27 mouse cellular contexts compared by ENCODE assay signal in genomic region chr11:53423036-53423435, GRCm38 (mm10). TPM values are rescaled to one million over a fixed set of nuclear protein-coding genes. Genes with fewer than 3 reads are reported as not detected.
A peak's percentile ranks its signal among the peaks of the same experiment; 100 is the strongest.
DNase-seq lines count a peak whose midpoint lies in the region; ATAC-seq and TF ChIP-seq lines count a peak whose summit lies in the region.
"Had no signal": no experiment of that assay in that cellular context is flagged by ENCODE, and none has a peak within 500 bp of the region (broad histone marks: within the 10 kb centered on the region; RNA-seq: fewer than 3 reads in every experiment).

TSS of gene Leap2 (minus strand) at chr11:53423170.

- no peaks in the 10 kb centered on the region for H3K9me3 ChIP-seq in kidney, embryonic 14.5 days (ENCODE audit: control insufficient read depth, low read length)
- no peaks in the 10 kb centered on the region for H3K9me3 ChIP-seq in intestine, embryonic 15.5 days
- no peaks in the 10 kb centered on the region for H3K9me3 ChIP-seq in liver, postnatal 0 days (ENCODE audit: low read length)
- H3K9me3 ChIP-seq: embryonic facial prominence, embryonic 12.5 days; forebrain, embryonic 15.5 days; limb, embryonic 15.5 days; midbrain, embryonic 12.5 days had no signal

- TF ChIP-seq EP300 in liver, postnatal 0 days (IDR thresholded peaks at IDR 0.05; ENCODE audit: low read depth): peak; percentile 63

- ATAC-seq in kidney, embryonic 14.5 days (ENCODE audit: low FRiP score, low TSS enrichment): no peak
- ATAC-seq in intestine, embryonic 15.5 days: peak; percentile 83
- ATAC-seq in liver, postnatal 0 days: peak; percentile 87
- ATAC-seq: forebrain, embryonic 15.5 days had no signal

- 86% methylated on average over 4 of the region's 4 CpGs for WGBS in kidney, embryonic 14.5 days
- WGBS in intestine, embryonic 15.5 days: 62% methylated on average over 4 of the region's 4 CpGs
- WGBS in liver, postnatal 0 days (ENCODE audit: insufficient replicate concordance): 49% methylated on average over 4 of the region's 4 CpGs

- no peak within 1 kb of the TSS for H3K9ac ChIP-seq in kidney, embryonic 14.5 days (ENCODE audit: low read depth, low read length)
- no peak within 1 kb of the TSS for H3K9ac ChIP-seq in intestine, embryonic 15.5 days
- H3K9ac ChIP-seq in liver, postnatal 0 days (replicated peaks): peak within 1 kb of the TSS; percentile 55
- H3K9ac ChIP-seq: embryonic facial prominence, embryonic 12.5 days; forebrain, embryonic 15.5 days; limb, embryonic 15.5 days; midbrain, embryonic 12.5 days had no signal

- H3K36me3 ChIP-seq in kidney, embryonic 14.5 days (ENCODE audit: control insufficient read depth, insufficient read depth, low read length): peaks cover 21% of the 10 kb centered on the region
- peaks cover 10% of the 10 kb centered on the region for H3K36me3 ChIP-seq in intestine, embryonic 15.5 days
- peaks cover 16% of the 10 kb centered on the region for H3K36me3 ChIP-seq in liver, postnatal 0 days (replicated peaks; ENCODE audit: insufficient read depth, low read length)

- intact Hi-C loops in heart, postnatal 36 days (cut with DNase I): no loop called here

- H3K4me3 ChIP-seq in kidney, embryonic 14.5 days (ENCODE audit: low read length): no peak within 1 kb of the TSS
- no peak within 1 kb of the TSS for H3K4me3 ChIP-seq in intestine, embryonic 15.5 days (replicated peaks)
- H3K4me3 ChIP-seq in liver, postnatal 0 days (ENCODE audit: low read depth, low read length): peak within 1 kb of the TSS; percentile 41
- H3K4me3 ChIP-seq: embryonic facial prominence, embryonic 12.5 days; forebrain, embryonic 15.5 days; layer of hippocampus, adult 2 months; limb, embryonic 15.5 days; midbrain, embryonic 12.5 days had no signal

- peak; percentile 40 for DNase-seq in kidney, adult 11 months
- DNase-seq in kidney, postnatal 36 days: peak; percentile 20 to 57
- peak; percentile 42 for DNase-seq in liver, postnatal 0 days
- DNase-seq in adrenal gland, adult (ENCODE audit: inconsistent age in 2 of 2, low spot score in 1 of 2): no peak
- no peak for DNase-seq in heart, postnatal 36 days
- DNase-seq: cerebellum, adult 9-11 months; gastrocnemius, postnatal 25 days; layer of hippocampus, postnatal 36 days; lung, postnatal 10 days; retina, postnatal 1 day; right cerebral cortex, postnatal 4 days; thymus, postnatal 36 days had no signal

- no peak within 1 kb of the TSS for H3K27ac ChIP-seq in kidney, embryonic 14.5 days (ENCODE audit: low read depth, low read length)
- H3K27ac ChIP-seq in intestine, embryonic 15.5 days: peak within 1 kb of the TSS; percentile 54
- peak within 1 kb of the TSS; percentile 87 for H3K27ac ChIP-seq in liver, postnatal 0 days (ENCODE audit: low read depth)
- H3K27ac ChIP-seq: embryonic facial prominence, embryonic 12.5 days; forebrain, embryonic 15.5 days; layer of hippocampus, adult 2 months; limb, embryonic 15.5 days; midbrain, embryonic 12.5 days had no signal

- no peaks in the 10 kb centered on the region for H3K27me3 ChIP-seq in kidney, embryonic 14.5 days (ENCODE audit: control insufficient read depth, insufficient read depth, low read length)
- no peaks in the 10 kb centered on the region for H3K27me3 ChIP-seq in intestine, embryonic 15.5 days (replicated peaks)
- no peaks in the 10 kb centered on the region for H3K27me3 ChIP-seq in liver, postnatal 0 days (ENCODE audit: insufficient read depth, low read length)
- H3K27me3 ChIP-seq: CH12.LX; embryonic facial prominence, embryonic 12.5 days; forebrain, embryonic 15.5 days; limb, embryonic 15.5 days; midbrain, embryonic 12.5 days had no signal

- H3K4me1 ChIP-seq in kidney, embryonic 14.5 days (ENCODE audit: control insufficient read depth, insufficient read depth, low read length): no peaks in the 10 kb centered on the region
- no peaks in the 10 kb centered on the region; the same call in 1 of the 2 replicates for H3K4me1 ChIP-seq in intestine, embryonic 15.5 days (replicated peaks)
- H3K4me1 ChIP-seq in liver, postnatal 0 days (ENCODE audit: insufficient read depth): 0 out of 2 replicates have a peak, but pooled peaks cover 7% of the 10 kb centered on the region
- H3K4me1 ChIP-seq: embryonic facial prominence, embryonic 12.5 days; forebrain, embryonic 15.5 days; limb, embryonic 15.5 days; midbrain, embryonic 12.5 days had no signal

- H3K4me2 ChIP-seq in kidney, embryonic 14.5 days (replicated peaks; ENCODE audit: low read depth, low read length): no peak within 1 kb of the TSS
- no peak within 1 kb of the TSS for H3K4me2 ChIP-seq in intestine, embryonic 15.5 days (replicated peaks)
- peak within 1 kb of the TSS; percentile 59 for H3K4me2 ChIP-seq in liver, postnatal 0 days (ENCODE audit: low read depth, low read length)
- H3K4me2 ChIP-seq: embryonic facial prominence, embryonic 12.5 days; forebrain, embryonic 15.5 days; limb, embryonic 15.5 days; midbrain, embryonic 12.5 days had no signal

- TF ChIP-seq CTCF in liver, postnatal 0 days (IDR thresholded peaks at IDR 0.05; ENCODE audit: low read depth): peak; percentile 44

RNA-seq across cellular contexts. Expression of gene Leap2, which starts in this region (rescaled TPM):
- polyA plus RNA-seq in kidney, embryonic 14.5 days (2014; fragmentation: Nextera tagmentation; extraction: Ambion mirVana): not detected in 2 replicates
- polyA plus RNA-seq in intestine, embryonic 15.5 days (2015; fragmentation: Nextera tagmentation; extraction: Ambion mirVana): 7.3 and 12.9 TPM in 2 replicates
- 198 and 209 TPM in 2 replicates for polyA plus RNA-seq in liver, postnatal 0 days (2015; fragmentation: Nextera tagmentation; extraction: Ambion mirVana)
- total RNA-seq in heart, postnatal 36 days (2021): not detected
- total RNA-seq: adrenal gland, adult 18-20 months; CH12.LX; gastrocnemius, postnatal 25 days; layer of hippocampus, adult 2 months; layer of hippocampus, postnatal 36 days; left cerebral cortex, postnatal 36 days; megakaryocyte progenitor cell, adult 5-6 weeks; MEL; monocyte, adult 5-6 weeks had no signal
- polyA plus RNA-seq: cortical plate, adult 2 months; forebrain, embryonic 15.5 days; limb, embryonic 15.5 days; midbrain, embryonic 12.5 days; neural tube, embryonic 11.5 days had no signal

Comparison
In these comparisons a context has a peak if more than half of its experiments do, and no peak if none do; other contexts are left out.
1. RNA of gene Leap2 (polyA plus RNA-seq): 198 to 209 TPM in liver, postnatal 0 days; 7.3 to 12.9 TPM in intestine, embryonic 15.5 days and not detected in kidney, embryonic 14.5 days; every median in the first group is over 10 times any median in the second.
2. DNase-seq: peak in kidney, adult 11 months (single experiment), kidney, postnatal 36 days (2 of 2) and liver, postnatal 0 days (single experiment); none in adrenal gland, adult (0 of 2) and heart, postnatal 36 days (0 of 2).